Mouse (Mus musculus) thymus, postnatal 36 days (tissue): ENCODE data around the gene Prmt8.

Source experiments
- DNase-seq, 2 experiments: peaks; one replicate each; pipeline ENCODE4 v3.0.0; 2022; ENCODE audit warnings: mixed read lengths in 2 of 2

The Prmt8 gene

GRCm38 (mm10) chr6:127659966-127660365 lies 109.3 kb downstream of the Prmt8 start:
- no peak for DNase-seq

GRCm38 (mm10) chr6:127659472-127659871 lies 109.8 kb downstream of the Prmt8 start:
- no peak for DNase-seq

GRCm38 (mm10) chr6:127657152-127657551 lies 112.1 kb downstream of the Prmt8 start:
- DNase-seq, result no peak

GRCm38 (mm10) chr6:127655988-127656387 lies 113.3 kb downstream of the Prmt8 start:
- no peak for DNase-seq

GRCm38 (mm10) chr6:127641077-127641801 lies 128.0 kb downstream of the Prmt8 start:
- no peak for DNase-seq
